Mouse (Mus musculus) kidney, adult 2 months (tissue): Measurements from ENCODE around the gene Zpbp2.

Source experiments
- CTCF ChIP-seq: fragments of 200-500 bp; conservative IDR thresholded peaks from 2 replicates; pipeline ENCODE4 v1.5.1; 2011; ENCODE audit warnings: low read depth, mild to moderate bottlenecking, control low read depth, low read length, moderate library complexity, mixed read lengths; ENCODE audit not compliant: insufficient read depth, insufficient read length
- POLR2A ChIP-seq: fragments of 200-500 bp; IDR thresholded peaks from one replicate; pipeline ENCODE4 v1.6.1; 2011; ENCODE audit warnings: low read depth, low read length, control low read depth

- no peak for TF ChIP-seq CTCF
- TF ChIP-seq POLR2A, result no peak
Observed at GRCm38 (mm10) chr11:98544890-98545677, 5.8 kb upstream of the Zpbp2 start.
